ENCODE assay signal across 10 mouse cellular contexts in genomic region chr17:12195604-12196003, GRCm38 (mm10).
A peak's percentile ranks its signal among the peaks of the same experiment; 100 is the strongest.
DNase-seq lines count a peak whose midpoint lies in the region; ATAC-seq and TF ChIP-seq lines count a peak whose summit lies in the region.
"Had no signal": no experiment of that assay in that cellular context is flagged by ENCODE, and none has a peak within 500 bp of the region (broad histone marks: within the 10 kb centered on the region; RNA-seq: fewer than 3 reads in every experiment).

No protein-coding gene starts in this region.

- no peak for DNase-seq in heart, adult 2 months
- DNase-seq in liver, embryonic 11.5 days (ENCODE audit: low spot score), result no peak
- no peak for DNase-seq in cerebellum, adult 11-12 months
- DNase-seq in layer of hippocampus, adult 2 months (ENCODE audit: low spot score in 2 of 2), result no peak
- DNase-seq in left cerebral cortex, postnatal 14 days (ENCODE audit: low spot score in 2 of 2), result no peak
- DNase-seq: cerebellum, adult 9-11 months; thymus, postnatal 36 days had no signal

- no peaks in the 10 kb centered on the region for H3K79me2 ChIP-seq in heart, adult 2 months (replicated peaks; ENCODE audit: control insufficient read depth, insufficient read depth, low read length)

- no peaks in the 10 kb centered on the region for H3K36me3 ChIP-seq in heart, embryonic 14.5 days (ENCODE audit: control insufficient read depth, insufficient read depth, low read length)
- H3K36me3 ChIP-seq in heart, adult 2 months (ENCODE audit: control insufficient read depth, insufficient read depth, low read length), result no peaks in the 10 kb centered on the region
- H3K36me3 ChIP-seq in E14TG2a.4 (ENCODE audit: insufficient read depth, low read length), result peaks cover 43% of the 10 kb centered on the region
- H3K36me3 ChIP-seq in embryonic facial prominence, embryonic 12.5 days, result no peaks in the 10 kb centered on the region
- peaks cover 2% of the 10 kb centered on the region; the same call in 1 of the 2 replicates for H3K36me3 ChIP-seq in liver, embryonic 11.5 days (ENCODE audit: control insufficient read depth, insufficient read depth, low read length)

- 31% methylated on average over 10 of the region's 10 CpGs for WGBS in heart, embryonic 14.5 days
- WGBS in heart, adult 2 months, result 46% methylated on average over 10 of the region's 10 CpGs
- WGBS in embryonic facial prominence, embryonic 12.5 days, result 35% methylated on average over 10 of the region's 10 CpGs
- 48% methylated on average over 10 of the region's 10 CpGs for WGBS in liver, embryonic 11.5 days

- 0 out of 2 replicates have a peak overlapping the region, but pooled peaks have one; percentile 19 for H3K9ac ChIP-seq in heart, embryonic 14.5 days (ENCODE audit: low read length)
- no peak overlapping the region for H3K9ac ChIP-seq in heart, adult 2 months (ENCODE audit: low read depth, low read length)
- 0 out of 2 replicates have a peak overlapping the region, but pooled peaks have one; percentile 17 for H3K9ac ChIP-seq in embryonic facial prominence, embryonic 12.5 days
- peak overlapping the region; percentile 59 for H3K9ac ChIP-seq in liver, embryonic 11.5 days (ENCODE audit: low read depth, low read length)

- peak overlapping the region; percentile 2 for H3K4me2 ChIP-seq in heart, embryonic 14.5 days (ENCODE audit: low read length)
- peak overlapping the region; percentile 31 for H3K4me2 ChIP-seq in embryonic facial prominence, embryonic 12.5 days (replicated peaks)
- H3K4me2 ChIP-seq in liver, embryonic 11.5 days, result peak overlapping the region; percentile 50

- no peaks in the 10 kb centered on the region for H3K9me3 ChIP-seq in heart, embryonic 14.5 days (ENCODE audit: control insufficient read depth, low read length)
- H3K9me3 ChIP-seq in E14TG2a.4 (ENCODE audit: low read length), result no peaks in the 10 kb centered on the region
- H3K9me3 ChIP-seq in embryonic facial prominence, embryonic 12.5 days, result no peaks in the 10 kb centered on the region
- H3K9me3 ChIP-seq in liver, embryonic 11.5 days (ENCODE audit: control insufficient read depth, low read length), result no peaks in the 10 kb centered on the region

- H3K4me1 ChIP-seq in heart, embryonic 14.5 days (ENCODE audit: control insufficient read depth in 2 of 2, insufficient read depth in 2 of 2, low read length in 2 of 2), result peaks cover 9 to 13% of the 10 kb centered on the region in 2 experiments
- peaks cover 5% of the 10 kb centered on the region for H3K4me1 ChIP-seq in heart, adult 2 months (ENCODE audit: control insufficient read depth, insufficient read depth, low read length)
- peaks cover 100% of the 10 kb centered on the region for H3K4me1 ChIP-seq in E14TG2a.4 (replicated peaks; ENCODE audit: low read depth, low read length)
- H3K4me1 ChIP-seq in embryonic facial prominence, embryonic 12.5 days, result peaks cover 26% of the 10 kb centered on the region
- H3K4me1 ChIP-seq in liver, embryonic 11.5 days (replicated peaks; ENCODE audit: control insufficient read depth, insufficient read depth, low read length), result peaks cover 27% of the 10 kb centered on the region

- peak overlapping the region; percentile 10 to 55; a peak in 1 of 4 replicates for H3K27ac ChIP-seq in heart, embryonic 14.5 days (replicated peaks in 1 of 2; ENCODE audit: control insufficient read depth in 1 of 2, insufficient read depth in 1 of 2, low read depth in 2 of 2, low read length in 2 of 2)
- no peak overlapping the region for H3K27ac ChIP-seq in heart, adult 2 months
- peak overlapping the region; percentile 61 for H3K27ac ChIP-seq in embryonic facial prominence, embryonic 12.5 days
- peak overlapping the region; percentile 68 for H3K27ac ChIP-seq in liver, embryonic 11.5 days (ENCODE audit: low read depth, low read length)
- H3K27ac ChIP-seq in layer of hippocampus, adult 2 months, result no peak overlapping the region; the same call in 1 of the 2 replicates

- no peak for TF ChIP-seq POLR2A in heart, adult 2 months (IDR thresholded peaks at IDR 0.05; ENCODE audit: insufficient read depth, low read depth, low read length)

- H3K27me3 ChIP-seq in heart, embryonic 14.5 days (ENCODE audit: control insufficient read depth, insufficient read depth, low read length), result no peaks in the 10 kb centered on the region
- no peaks in the 10 kb centered on the region for H3K27me3 ChIP-seq in heart, adult 2 months (ENCODE audit: control insufficient read depth, insufficient read depth, low read length)
- no peaks in the 10 kb centered on the region for H3K27me3 ChIP-seq in E14TG2a.4 (ENCODE audit: insufficient read depth, low read length)
- H3K27me3 ChIP-seq in embryonic facial prominence, embryonic 12.5 days, result no peaks in the 10 kb centered on the region
- no peaks in the 10 kb centered on the region for H3K27me3 ChIP-seq in liver, embryonic 11.5 days (replicated peaks; ENCODE audit: control insufficient read depth, insufficient read depth, low read length)

- H3K4me3 ChIP-seq in heart, embryonic 14.5 days (ENCODE audit: control insufficient read depth in 1 of 2, insufficient read depth in 1 of 2, low read depth in 1 of 2, low read length in 2 of 2), result no peak overlapping the region
- no peak overlapping the region for H3K4me3 ChIP-seq in heart, adult 2 months
- H3K4me3 ChIP-seq in E14TG2a.4 (replicated peaks; ENCODE audit: low read length), result peak overlapping the region; percentile 69
- H3K4me3 ChIP-seq in embryonic facial prominence, embryonic 12.5 days, result no peak overlapping the region
- H3K4me3 ChIP-seq in liver, embryonic 11.5 days (ENCODE audit: low read depth, low read length), result no peak overlapping the region
- H3K4me3 ChIP-seq in layer of hippocampus, adult 2 months, result no peak overlapping the region

- no peak for TF ChIP-seq CTCF in heart, adult 2 months (IDR thresholded peaks at IDR 0.05)
- TF ChIP-seq CTCF in E14TG2a.4 (conservative IDR thresholded peaks at IDR 0.05; ENCODE audit: low read length), result no peak
- TF ChIP-seq CTCF in layer of hippocampus, adult 2 months (conservative IDR thresholded peaks at IDR 0.05), result no peak

- TF ChIP-seq EP300 in heart, adult 2 months (IDR thresholded peaks at IDR 0.05; ENCODE audit: insufficient read depth, low read depth, low read length), result no peak

- intact Hi-C loops in heart, adult 2 months (cut with DNase I), result no loop called here
- intact Hi-C loops in left cerebral cortex, postnatal 14 days (cut with DNase I), result no loop called here

- ATAC-seq in heart, embryonic 14.5 days (ENCODE audit: insufficient number of reproducible peaks, insufficient read depth, low FRiP score, low read depth), result no peak
- ATAC-seq in embryonic facial prominence, embryonic 12.5 days (ENCODE audit: insufficient number of reproducible peaks, insufficient read depth, low FRiP score, low TSS enrichment), result no peak
- peak; percentile 69 for ATAC-seq in liver, embryonic 11.5 days (replicated peaks; ENCODE audit: low FRiP score)

Comparison
In these comparisons a context has a peak if more than half of its experiments do, and no peak if none do; other contexts are left out.
1. H3K27ac ChIP-seq: peak in heart, embryonic 14.5 days (2 of 2), embryonic facial prominence, embryonic 12.5 days (single experiment) and liver, embryonic 11.5 days (single experiment); none in heart, adult 2 months (single experiment) and layer of hippocampus, adult 2 months (single experiment).
2. Peak in every context shown above with its lines, with median percentiles within 50 percentile points of each other: H3K4me2 ChIP-seq.